Mouse (Mus musculus) midbrain, embryonic 11.5 days (tissue): ENCODE data around the gene Gprin2. TPM values are rescaled to one million over a fixed set of nuclear protein-coding genes. Genes with fewer than 3 reads are reported as not detected.

Source experiments
- ATAC-seq: fragments of 200-750 bp; cut with Nextera tagmentation; 2 replicates; pipeline ENCODE4 v1.8.0; 2017; ENCODE audit warnings: moderate TSS enrichment, moderate library complexity; ENCODE audit not compliant: low FRiP score
- DNase-seq: peaks from one replicate; pipeline ENCODE4 v3.0.0; 2015; ENCODE audit warnings: low spot score; ENCODE audit errors: missing footprints
- H3K27ac ChIP-seq: fragments of 300-500 bp; sonication (generic); 2 replicates; pipeline ENCODE4 v1.5.1; 2014; ENCODE audit warnings: low read depth, low read length
- H3K27me3 ChIP-seq: fragments of 300-500 bp; sonication (generic); 2 replicates; pipeline ENCODE4 v1.6.1; 2014; ENCODE audit warnings: mild to moderate bottlenecking, low read length, moderate library complexity, mixed read lengths; ENCODE audit not compliant: control insufficient read depth, insufficient read depth
- H3K36me3 ChIP-seq: fragments of 300-500 bp; sonication (generic); 2 replicates; pipeline ENCODE4 v1.6.1; 2014; ENCODE audit warnings: mild to moderate bottlenecking, low read length, moderate library complexity, mixed read lengths; ENCODE audit not compliant: control insufficient read depth, insufficient read depth
- H3K4me1 ChIP-seq: fragments of 300-500 bp; sonication (generic); 2 replicates; pipeline ENCODE4 v1.6.1; 2014; ENCODE audit warnings: low read length; ENCODE audit not compliant: control insufficient read depth, insufficient read depth
- H3K4me2 ChIP-seq: fragments of 300-500 bp; sonication (generic); 2 replicates; pipeline ENCODE4 v1.6.1; 2014; ENCODE audit warnings: mild to moderate bottlenecking, moderate library complexity
- H3K4me3 ChIP-seq: fragments of 300-500 bp; sonication (generic); 2 replicates; pipeline ENCODE4 v1.5.1; 2014; ENCODE audit warnings: low read depth, low read length
- H3K9ac ChIP-seq: fragments of 300-500 bp; sonication (generic); 2 replicates; pipeline ENCODE4 v1.6.1; 2014; ENCODE audit warnings: low read length
- H3K9me3 ChIP-seq: fragments of 300-500 bp; sonication (generic); 2 replicates; pipeline ENCODE4 v1.6.1; 2016; ENCODE audit warnings: low read length; ENCODE audit not compliant: control insufficient read depth
- WGBS: fragments of 180-500 bp; shearing (Covaris S2); extraction: QIAGEN DNeasy Blood & Tissue Kit; methylation state at CpG from one replicate; pipeline ENCODE4 v1.1.7; 2014; 5-methylcytosine and 5-hydroxymethylcytosine counted together
- polyA plus RNA-seq: library from polyadenylated mRNA; unstranded; fragments of >200 nt; fragmentation: Nextera tagmentation; extraction: Ambion mirVana; gene quantifications from 2 replicates; pipeline ENCODE4 v1.2.1, GENCODE M21; 2014

The Gprin2 gene
- polyA plus RNA-seq, 1 experiment from 2014 or later: 0.60 TPM

DNA sequence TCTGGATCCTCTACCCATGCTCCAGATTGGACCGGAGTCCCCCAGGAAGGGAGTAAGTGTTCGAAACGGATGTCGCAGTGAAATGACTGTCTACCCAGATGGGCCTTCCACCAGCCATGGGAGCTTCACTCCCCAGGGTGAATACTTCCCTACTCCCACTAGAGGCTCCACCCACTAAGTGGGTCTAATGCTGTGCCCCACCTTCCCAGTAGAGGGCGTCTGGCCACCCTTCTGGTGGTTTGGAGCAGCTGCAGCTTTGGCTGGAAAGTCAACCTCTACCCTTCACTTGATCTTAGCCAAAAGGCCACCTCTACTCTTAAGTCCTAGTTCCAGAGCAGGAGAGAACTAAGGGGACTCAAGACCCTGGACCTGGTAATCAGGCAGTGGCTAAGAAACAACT lies 12.8 kb downstream of the Gprin2 start:
- Histone ChIP-seq H3K27ac (no peak overlapping the region), H3K9me3 (no peaks in the 10 kb centered on the region), H3K27me3 (no peaks in the 10 kb centered on the region), H3K9ac (no peak overlapping the region), H3K4me2 (no peak overlapping the region), H3K4me3 (no peak overlapping the region), H3K4me1 (no peaks in the 10 kb centered on the region), H3K36me3 (no peaks in the 10 kb centered on the region)
- no peak for DNase-seq
- WGBS: 65% methylated on average over 5 of the region's 5 CpGs
- ATAC-seq: no peak

DNA sequence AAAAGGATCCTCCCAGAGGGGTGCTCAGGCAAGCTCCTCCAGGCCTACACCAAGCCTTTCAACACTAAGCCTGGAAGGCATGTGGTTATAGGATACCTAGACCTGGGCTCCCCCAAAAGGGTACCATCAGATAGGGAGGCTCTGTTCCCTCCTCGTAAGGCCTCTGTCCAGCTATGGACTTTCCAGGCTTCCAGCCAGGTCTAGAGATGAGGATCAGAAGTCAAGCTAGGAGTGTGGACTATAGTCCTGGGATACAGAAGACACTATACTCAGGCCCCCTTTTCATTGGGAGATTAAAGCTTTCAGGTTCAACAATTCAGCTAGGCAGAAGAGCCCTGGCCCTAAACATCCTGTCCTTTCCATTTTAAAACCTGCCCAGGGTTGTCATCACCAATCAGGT lies 18.4 kb downstream of the Gprin2 start:
- ATAC-seq: no peak
- H3K9ac ChIP-seq: no peak overlapping the region
- 89% methylated on average over 1 of the region's 1 CpGs for WGBS

DNA sequence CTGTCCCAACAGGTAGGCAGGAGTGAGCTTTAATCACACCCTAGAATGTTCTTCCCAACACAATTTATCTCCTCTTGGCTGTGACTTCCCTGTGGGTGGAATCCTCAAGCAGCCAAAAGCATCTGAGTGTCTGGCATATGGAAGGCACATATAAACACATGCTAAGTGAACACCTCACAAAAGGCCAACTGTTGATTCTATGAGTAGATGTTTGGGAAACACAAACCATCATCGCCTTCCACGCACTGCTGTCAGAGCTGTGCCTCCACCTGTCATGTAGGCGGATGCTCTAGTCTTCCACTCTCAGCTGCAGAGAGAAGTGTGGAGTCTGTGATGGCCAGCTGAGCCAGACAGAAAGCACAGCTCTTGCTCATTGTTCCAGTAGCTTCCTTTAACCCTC lies 22.1 kb downstream of the Gprin2 start:
- DNase-seq (no peak), ATAC-seq (no peak)
- no peaks in the 10 kb centered on the region for H3K4me1 ChIP-seq
- no peak overlapping the region for H3K9ac ChIP-seq
- H3K9me3 ChIP-seq: no peaks in the 10 kb centered on the region
- 88% methylated on average over 3 of the region's 3 CpGs for WGBS
- H3K27ac ChIP-seq: no peak overlapping the region
- H3K27me3 ChIP-seq: no peaks in the 10 kb centered on the region
- H3K4me2 ChIP-seq: no peak overlapping the region
- H3K36me3 ChIP-seq: no peaks in the 10 kb centered on the region
- H3K4me3 ChIP-seq: no peak overlapping the region

More for the DNA sequence above, 18.4 kb downstream of the Gprin2 start:
- H3K9me3 ChIP-seq: no peaks in the 10 kb centered on the region
- H3K4me2 ChIP-seq: no peak overlapping the region
- H3K27ac ChIP-seq: no peak overlapping the region
- no peak overlapping the region for H3K4me3 ChIP-seq
- H3K36me3 ChIP-seq: no peaks in the 10 kb centered on the region
- no peak for DNase-seq
- H3K27me3 ChIP-seq: no peaks in the 10 kb centered on the region
- no peaks in the 10 kb centered on the region for H3K4me1 ChIP-seq

DNA sequence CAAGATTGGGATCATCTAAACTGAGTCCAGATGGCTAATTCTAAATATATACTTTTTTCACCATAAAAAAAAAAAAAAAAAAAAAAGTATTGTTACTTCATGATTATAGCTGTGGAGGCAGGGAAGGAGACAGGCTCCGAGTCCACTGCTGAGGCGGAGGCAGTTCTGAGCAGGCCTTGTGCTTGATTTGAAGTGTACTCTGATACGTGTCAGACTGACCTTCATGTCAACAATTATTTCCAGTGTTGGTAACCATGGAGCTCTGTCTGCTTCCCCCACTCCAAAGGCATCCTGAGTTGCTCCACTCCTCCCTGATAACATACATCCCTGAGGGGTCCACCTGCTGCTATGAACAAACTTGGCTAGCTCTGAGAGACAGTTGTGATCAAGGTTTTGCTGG lies 30.3 kb downstream of the Gprin2 start:
- 96% methylated on average over 3 of the region's 3 CpGs for WGBS
- Histone ChIP-seq H3K36me3 (no peaks in the 10 kb centered on the region), H3K4me2 (no peak overlapping the region), H3K27ac (no peak overlapping the region), H3K9ac (no peak overlapping the region), H3K4me1 (no peaks in the 10 kb centered on the region), H3K27me3 (no peaks in the 10 kb centered on the region), H3K9me3 (no peaks in the 10 kb centered on the region), H3K4me3 (no peak overlapping the region)
- ATAC-seq: no peak
- DNase-seq: no peak

DNA sequence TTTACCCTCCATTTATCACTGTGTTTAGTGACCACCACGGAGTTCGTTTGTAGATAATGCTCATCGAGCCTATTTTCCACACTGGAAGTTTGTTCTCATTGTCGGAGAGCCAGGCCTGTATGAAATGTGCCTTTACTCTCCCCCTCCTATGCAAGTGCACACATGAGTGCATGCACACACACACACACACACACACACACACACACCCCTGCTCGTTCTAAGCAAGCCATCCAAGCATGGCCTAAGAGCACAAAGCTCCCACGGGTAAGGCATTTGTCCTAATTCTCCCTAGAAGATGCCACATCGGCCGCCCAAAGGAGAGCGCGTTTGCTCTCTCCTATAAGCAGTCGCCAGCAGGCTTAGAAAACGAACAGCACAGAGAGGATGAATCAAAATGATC lies 45.7 kb downstream of the Gprin2 start:
- no peak for DNase-seq
- no peak overlapping the region for H3K9ac ChIP-seq
- 54% methylated on average over 12 of the region's 12 CpGs for WGBS
- H3K4me3 ChIP-seq: no peak overlapping the region
- no peak for ATAC-seq
- no peaks in the 10 kb centered on the region for H3K27me3 ChIP-seq
- H3K36me3 ChIP-seq: no peaks in the 10 kb centered on the region
- H3K27ac ChIP-seq: no peak overlapping the region
- H3K4me2 ChIP-seq: no peak overlapping the region
- no peaks in the 10 kb centered on the region for H3K9me3 ChIP-seq
- H3K4me1 ChIP-seq: no peaks in the 10 kb centered on the region

DNA sequence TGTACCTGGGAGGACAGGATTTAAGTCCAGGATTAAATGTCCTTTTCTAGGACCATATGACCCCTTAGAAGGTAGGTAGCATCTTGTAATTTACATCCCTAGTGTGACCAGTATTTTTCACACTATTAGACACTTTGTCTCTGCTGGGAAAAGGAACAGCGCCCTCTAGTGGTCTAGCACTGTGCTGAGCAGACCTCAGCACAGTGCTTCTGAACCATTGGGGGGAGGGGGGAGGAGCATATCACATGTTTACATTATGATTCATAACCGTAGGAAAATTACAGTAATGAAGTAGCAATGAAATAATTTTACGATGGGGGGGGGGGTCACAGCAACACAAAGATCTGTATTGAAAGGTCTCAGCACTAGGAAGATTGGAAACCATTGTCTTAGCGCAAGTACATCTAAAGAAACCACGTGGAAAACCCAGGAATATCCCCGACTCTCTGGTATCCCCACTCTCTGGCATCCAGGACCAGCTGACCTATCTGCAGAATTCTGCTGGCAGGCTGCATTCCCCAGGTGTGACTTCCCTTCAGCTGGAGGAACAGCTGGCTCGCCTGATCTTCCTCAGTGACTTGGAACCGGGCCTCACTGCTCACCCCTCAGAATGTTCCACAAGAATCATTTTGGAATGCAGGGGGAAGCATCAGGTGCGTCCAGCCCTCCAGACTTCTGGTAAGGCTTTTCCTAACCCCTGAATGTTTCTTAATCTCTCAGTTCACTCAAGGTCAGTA lies 46.7 kb downstream of the Gprin2 start:
- Histone ChIP-seq H3K4me2 (no peak overlapping the region), H3K4me3 (no peak overlapping the region), H3K4me1 (no peaks in the 10 kb centered on the region), H3K27me3 (no peaks in the 10 kb centered on the region), H3K9me3 (no peaks in the 10 kb centered on the region), H3K27ac (no peak overlapping the region), H3K9ac (no peak overlapping the region), H3K36me3 (no peaks in the 10 kb centered on the region)
- ATAC-seq: peak; percentile 70; the same call in 1 of the 2 replicates
- peak; percentile 90 for DNase-seq
- 57% methylated on average over 9 of the region's 9 CpGs for WGBS

DNA sequence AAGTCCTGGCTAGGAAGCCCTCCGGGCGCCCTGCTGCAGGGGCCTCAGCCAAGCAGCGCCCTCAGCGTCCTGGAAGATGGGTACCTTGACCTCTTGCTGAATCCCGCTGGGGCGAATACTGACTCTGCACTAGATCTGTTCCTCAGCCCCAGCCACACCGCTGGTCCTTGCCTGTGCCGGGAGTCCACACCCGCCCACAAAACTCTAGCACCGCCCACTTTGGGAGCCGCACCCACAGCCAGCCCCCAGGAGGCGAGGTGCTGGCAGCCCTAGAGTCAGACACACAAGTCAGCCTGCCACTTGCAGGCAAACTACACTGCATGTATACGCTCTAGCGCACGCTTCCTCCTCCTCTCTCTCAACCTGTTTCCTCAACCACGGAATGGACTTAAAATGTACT lies 49.1 kb downstream of the Gprin2 start, which contains the start of gene Npy4r:
TSS of gene Npy4r (minus strand) at position 148 of the 400 bp plus-strand sequence.
- Histone ChIP-seq H3K4me2 (no peak within 1 kb of the TSS; the same call in 1 of the 2 replicates), H3K27me3 (no peaks in the 10 kb centered on the region), H3K4me3 (no peak within 1 kb of the TSS), H3K36me3 (no peaks in the 10 kb centered on the region), H3K9ac (no peak within 1 kb of the TSS), H3K9me3 (no peaks in the 10 kb centered on the region), H3K4me1 (no peaks in the 10 kb centered on the region), H3K27ac (no peak within 1 kb of the TSS)
- ATAC-seq: peak; percentile 60; the same call in 1 of the 2 replicates
- 18% methylated on average over 16 of the region's 16 CpGs for WGBS
- DNase-seq: no peak

DNA sequence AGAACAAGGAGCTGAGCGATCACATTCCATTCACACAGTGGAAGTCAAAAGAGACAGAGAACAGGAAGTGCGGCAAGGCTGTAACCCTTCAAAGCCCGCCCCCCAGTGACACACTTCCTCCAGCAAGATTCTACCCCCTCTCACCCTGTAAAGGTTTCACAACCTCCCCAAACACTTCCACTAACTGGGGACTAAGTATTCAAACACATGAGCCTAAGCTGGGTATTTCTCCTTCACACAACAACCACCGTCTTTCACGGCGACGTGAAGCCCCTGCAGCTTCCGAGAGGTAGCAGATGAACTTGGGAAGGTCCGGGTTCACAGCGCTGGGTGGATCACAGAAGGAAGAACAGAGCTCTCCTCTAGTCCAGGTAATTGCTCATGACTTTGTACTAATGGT lies 58.5 kb downstream of the Gprin2 start:
- H3K4me1 ChIP-seq: no peaks in the 10 kb centered on the region
- WGBS: 92% methylated on average over 10 of the region's 10 CpGs
- no peak overlapping the region for H3K4me2 ChIP-seq
- H3K36me3 ChIP-seq: no peaks in the 10 kb centered on the region
- ATAC-seq (no peak), DNase-seq (no peak)
- no peak overlapping the region for H3K9ac ChIP-seq
- no peak overlapping the region for H3K27ac ChIP-seq
- H3K9me3 ChIP-seq: no peaks in the 10 kb centered on the region
- no peaks in the 10 kb centered on the region for H3K27me3 ChIP-seq
- H3K4me3 ChIP-seq: no peak overlapping the region

DNA sequence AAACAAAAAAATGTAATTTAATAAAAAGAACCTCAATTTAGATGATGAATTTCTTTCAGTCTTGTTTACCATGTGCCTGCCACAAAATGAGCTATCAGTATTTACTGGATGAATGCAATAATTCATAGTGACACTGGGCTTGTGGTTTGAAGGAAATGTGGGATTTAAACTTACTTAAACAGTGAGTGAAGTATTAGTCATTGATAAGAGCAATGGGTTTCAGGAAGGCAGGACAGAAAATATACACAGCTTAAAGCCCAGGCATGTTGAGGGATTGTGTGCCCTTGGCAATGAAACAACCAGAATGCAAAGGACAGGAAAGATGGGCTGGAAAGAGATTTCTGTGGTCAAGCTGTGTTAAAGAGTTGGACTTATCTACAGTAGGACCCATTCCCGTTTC lies 59.1 kb downstream of the Gprin2 start:
- H3K27ac ChIP-seq: no peak overlapping the region
- DNase-seq: no peak
- H3K27me3 ChIP-seq: no peaks in the 10 kb centered on the region
- no peaks in the 10 kb centered on the region for H3K4me1 ChIP-seq
- no peak overlapping the region for H3K4me2 ChIP-seq
- H3K9ac ChIP-seq: no peak overlapping the region
- 85% methylated on average over 1 of the region's 1 CpGs for WGBS
- no peaks in the 10 kb centered on the region for H3K9me3 ChIP-seq
- H3K36me3 ChIP-seq: no peaks in the 10 kb centered on the region
- no peak overlapping the region for H3K4me3 ChIP-seq
- ATAC-seq: no peak
